Mouse (Mus musculus) hindbrain, embryonic 11.5 days (tissue): ENCODE measurements at regions not wholly inside any gene's neighbourhood (a gene's known extent, or its start where the extent isn't known, plus 50 kb on each side); places are given as distances from the start of the nearest gene placed in this dataset.

Source experiments
- ATAC-seq: fragments of 200-750 bp; cut with Nextera tagmentation; 2 replicates; pipeline ENCODE4 v1.8.0; 2017; ENCODE audit warnings: mild to moderate bottlenecking, moderate TSS enrichment, moderate library complexity; ENCODE audit not compliant: low FRiP score
- DNase-seq: peaks from one replicate; pipeline ENCODE4 v3.0.0-alpha.2; 2015; ENCODE audit warnings: low spot score
- H3K27ac ChIP-seq: fragments of 300-500 bp; sonication (generic); 2 replicates; pipeline ENCODE4 v1.5.1; 2014; ENCODE audit warnings: mild to moderate bottlenecking, low read depth, low read length
- H3K27me3 ChIP-seq: fragments of 300-500 bp; sonication (generic); 2 replicates; pipeline ENCODE4 v1.6.1; 2014; ENCODE audit warnings: mild to moderate bottlenecking, low read length, moderate library complexity, mixed read lengths; ENCODE audit not compliant: control insufficient read depth, insufficient read depth
- H3K36me3 ChIP-seq: fragments of 300-500 bp; sonication (generic); 2 replicates; pipeline ENCODE4 v1.6.1; 2014; ENCODE audit warnings: mild to moderate bottlenecking, low read length, moderate library complexity, mixed read lengths; ENCODE audit not compliant: control insufficient read depth, insufficient read depth
- H3K4me1 ChIP-seq: fragments of 300-500 bp; sonication (generic); replicated peaks from 2 replicates; pipeline ENCODE4 v1.6.1; 2014; ENCODE audit warnings: low read length, mixed read lengths; ENCODE audit not compliant: control insufficient read depth, insufficient read depth
- H3K4me2 ChIP-seq: fragments of 300-500 bp; sonication (generic); replicated peaks from 2 replicates; pipeline ENCODE4 v1.6.1; 2014; ENCODE audit warnings: mild to moderate bottlenecking, low read depth, low read length
- H3K4me3 ChIP-seq: fragments of 300-500 bp; sonication (generic); 2 replicates; pipeline ENCODE4 v1.5.1; 2014; ENCODE audit warnings: low read depth, low read length
- H3K9ac ChIP-seq: fragments of 300-500 bp; sonication (generic); 2 replicates; pipeline ENCODE4 v1.6.1; 2014; ENCODE audit warnings: low read depth, low read length
- H3K9me3 ChIP-seq: fragments of 300-500 bp; sonication (generic); 2 replicates; pipeline ENCODE4 v1.6.1; 2016; ENCODE audit warnings: low read length; ENCODE audit not compliant: control insufficient read depth
- WGBS: fragments of 180-500 bp; shearing (Covaris S2); extraction: QIAGEN DNeasy Blood & Tissue Kit; methylation state at CpG from one replicate; pipeline ENCODE4 v1.1.7; 2014; 5-methylcytosine and 5-hydroxymethylcytosine counted together

- H3K27me3 ChIP-seq = no peaks in the 10 kb centered on the region
- ATAC-seq (no peak), DNase-seq (no peak)
- no peak overlapping the region for H3K4me3 ChIP-seq
- no peak overlapping the region for H3K4me2 ChIP-seq
- no peaks in the 10 kb centered on the region for H3K36me3 ChIP-seq
- no peaks in the 10 kb centered on the region for H3K9me3 ChIP-seq
- H3K9ac ChIP-seq = no peak overlapping the region
- no peaks in the 10 kb centered on the region for H3K4me1 ChIP-seq
- 83% methylated on average over 3 of the region's 3 CpGs for WGBS
- no peak overlapping the region for H3K27ac ChIP-seq
These were observed 95.1 kb upstream of the Myocd start for GRCm38 (mm10) chr11:65364910-65365309.

- Histone ChIP-seq H3K4me1 (no peaks in the 10 kb centered on the region), H3K27me3 (no peaks in the 10 kb centered on the region), H3K4me2 (no peak overlapping the region), H3K9ac (no peak overlapping the region), H3K36me3 (no peaks in the 10 kb centered on the region), H3K9me3 (no peaks in the 10 kb centered on the region), H3K27ac (no peak overlapping the region), H3K4me3 (no peak overlapping the region)
- DNase-seq (no peak), ATAC-seq (no peak)
- WGBS = 82% methylated on average over 3 of the region's 3 CpGs
These were observed 94.1 kb upstream of the Myocd start for GRCm38 (mm10) chr11:65363846-65364245.

DNA sequence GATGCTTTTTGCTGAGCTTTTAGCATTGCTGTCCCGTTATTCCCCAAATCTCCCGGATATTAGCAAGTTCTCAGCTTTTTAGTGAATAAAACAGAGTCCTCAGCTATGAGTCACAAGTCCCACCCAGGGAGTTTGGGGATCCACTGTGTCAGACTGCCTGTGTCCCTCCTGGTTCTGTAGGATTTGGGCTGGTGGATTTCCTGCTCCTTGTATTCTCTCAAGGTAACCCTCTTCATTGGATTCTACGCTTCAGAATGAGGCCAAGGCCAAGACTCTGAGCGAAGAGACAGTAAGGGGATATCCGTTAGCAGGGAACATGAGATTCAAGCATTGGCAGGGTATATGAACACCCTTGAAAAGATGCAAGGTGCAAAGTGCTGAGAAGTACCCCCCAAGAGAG, 90.9 kb upstream of the Myocd start:
- Histone ChIP-seq H3K27me3 (no peaks in the 10 kb centered on the region), H3K9me3 (no peaks in the 10 kb centered on the region), H3K36me3 (no peaks in the 10 kb centered on the region), H3K27ac (no peak overlapping the region), H3K4me1 (no peaks in the 10 kb centered on the region), H3K4me2 (no peak overlapping the region), H3K4me3 (no peak overlapping the region), H3K9ac (no peak overlapping the region)
- ATAC-seq (no peak), DNase-seq (no peak)
- WGBS = 90% methylated on average over 5 of the region's 5 CpGs

- WGBS = 85% methylated on average over 8 of the region's 8 CpGs
- H3K9ac ChIP-seq = no peak overlapping the region
These were observed 89.1 kb upstream of the Myocd start for GRCm38 (mm10) chr11:65358908-65359307.

GRCm38 (mm10) chr11:65352516-65352915, 82.7 kb upstream of the Myocd start:
- ATAC-seq = no peak
- WGBS = 59% methylated on average over 3 of the region's 3 CpGs
- DNase-seq = no peak

More at GRCm38 (mm10) chr11:65358908-65359307, 89.1 kb upstream of the Myocd start:
- Histone ChIP-seq H3K9me3 (no peaks in the 10 kb centered on the region), H3K27ac (no peak overlapping the region), H3K4me2 (no peak overlapping the region), H3K4me3 (no peak overlapping the region), H3K27me3 (no peaks in the 10 kb centered on the region), H3K4me1 (no peaks in the 10 kb centered on the region), H3K36me3 (no peaks in the 10 kb centered on the region)
- no peak for ATAC-seq
- DNase-seq = no peak

DNA sequence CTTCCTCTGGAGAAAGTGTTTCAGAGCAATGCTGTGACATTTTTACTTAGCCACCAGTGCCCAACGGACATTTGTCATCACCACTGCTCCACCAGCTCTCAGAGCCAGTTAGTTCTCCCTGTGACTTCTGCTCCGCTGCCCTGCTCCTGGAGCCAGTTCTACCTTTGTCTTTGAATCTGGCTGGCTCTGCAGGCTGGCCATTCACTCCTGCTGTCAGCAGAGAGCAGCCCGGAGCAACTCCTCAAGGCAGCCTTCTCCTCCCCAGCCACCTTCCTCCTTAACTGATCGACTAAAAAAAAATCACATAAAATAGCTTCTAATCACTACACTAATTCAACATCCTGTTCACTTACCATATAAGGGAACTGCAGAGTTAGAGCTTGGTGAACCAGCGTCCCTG, 79.2 kb upstream of the Myocd start:
- no peak overlapping the region for H3K4me2 ChIP-seq
- DNase-seq (no peak), ATAC-seq (no peak)
- no peaks in the 10 kb centered on the region for H3K9me3 ChIP-seq
- H3K9ac ChIP-seq = no peak overlapping the region
- H3K27ac ChIP-seq = no peak overlapping the region
- 60% methylated on average over 5 of the region's 5 CpGs for WGBS
- no peaks in the 10 kb centered on the region for H3K36me3 ChIP-seq
- no peaks in the 10 kb centered on the region for H3K4me1 ChIP-seq
- no peak overlapping the region for H3K4me3 ChIP-seq
- no peaks in the 10 kb centered on the region for H3K27me3 ChIP-seq

More at GRCm38 (mm10) chr11:65352516-65352915, 82.7 kb upstream of the Myocd start:
- Histone ChIP-seq H3K9me3 (no peaks in the 10 kb centered on the region), H3K27ac (no peak overlapping the region), H3K27me3 (no peaks in the 10 kb centered on the region), H3K4me2 (no peak overlapping the region), H3K9ac (no peak overlapping the region), H3K4me3 (no peak overlapping the region), H3K36me3 (no peaks in the 10 kb centered on the region), H3K4me1 (no peaks in the 10 kb centered on the region)

GRCm38 (mm10) chr11:65341683-65342440, 72.1 kb upstream of the Myocd start:
- ATAC-seq (no peak), DNase-seq (no peak)
- Histone ChIP-seq H3K27me3 (no peaks in the 10 kb centered on the region), H3K4me1 (no peaks in the 10 kb centered on the region), H3K4me2 (no peak overlapping the region), H3K9ac (no peak overlapping the region), H3K36me3 (no peaks in the 10 kb centered on the region), H3K4me3 (no peak overlapping the region), H3K9me3 (no peaks in the 10 kb centered on the region), H3K27ac (no peak overlapping the region)
- WGBS = 80% methylated on average over 8 of the region's 8 CpGs

DNA sequence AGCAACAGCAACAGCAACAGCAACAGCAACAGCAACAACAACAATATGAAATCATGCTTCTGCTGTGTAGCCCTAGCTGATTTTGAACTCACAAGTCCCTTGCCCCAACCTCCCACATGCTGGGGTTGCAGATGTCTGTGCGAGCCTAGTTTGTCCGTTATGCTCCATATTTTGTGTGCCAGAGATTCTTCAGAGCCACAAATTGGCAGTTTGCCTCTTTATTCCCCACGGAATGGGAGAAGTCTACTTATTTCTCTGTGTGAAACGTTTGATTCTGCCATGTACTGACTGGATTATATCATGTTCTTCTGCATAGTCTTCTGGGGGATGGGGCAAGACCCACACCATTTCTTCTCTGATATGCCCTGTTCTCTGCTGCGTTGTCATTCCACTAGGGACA, 64.5 kb upstream of the Myocd start:
- no peak overlapping the region for H3K4me2 ChIP-seq
- ATAC-seq = no peak
- H3K9ac ChIP-seq = no peak overlapping the region
- no peaks in the 10 kb centered on the region for H3K27me3 ChIP-seq
- 85% methylated on average over 5 of the region's 5 CpGs for WGBS
- no peak for DNase-seq
- H3K4me3 ChIP-seq = no peak overlapping the region
- H3K9me3 ChIP-seq = no peaks in the 10 kb centered on the region
- no peaks in the 10 kb centered on the region for H3K4me1 ChIP-seq
- H3K27ac ChIP-seq = no peak overlapping the region
- H3K36me3 ChIP-seq = no peaks in the 10 kb centered on the region

DNA sequence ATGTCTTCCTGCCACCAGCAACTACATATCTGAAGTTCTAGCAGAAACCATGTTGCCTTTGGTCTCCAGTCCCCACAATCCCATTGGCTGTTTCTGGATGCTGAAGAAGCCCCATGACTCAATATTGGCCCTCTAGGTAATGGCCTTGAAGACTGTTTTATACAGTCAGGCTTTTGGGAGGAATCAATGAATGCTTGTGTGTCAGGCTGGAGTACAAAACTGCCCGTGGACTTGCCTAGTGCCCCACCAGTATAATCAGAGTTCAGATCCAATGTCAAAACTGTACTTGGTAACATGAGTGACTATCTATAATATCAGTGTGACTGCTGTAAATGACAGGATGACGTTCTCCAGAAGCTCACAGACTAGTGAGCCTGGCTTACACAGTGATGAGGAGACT, 63.3 kb upstream of the Myocd start:
- DNase-seq (no peak), ATAC-seq (no peak)
- Histone ChIP-seq H3K9me3 (no peaks in the 10 kb centered on the region), H3K4me1 (no peaks in the 10 kb centered on the region), H3K4me2 (no peak overlapping the region), H3K4me3 (no peak overlapping the region), H3K27ac (no peak overlapping the region), H3K27me3 (no peaks in the 10 kb centered on the region), H3K9ac (no peak overlapping the region), H3K36me3 (no peaks in the 10 kb centered on the region)
- WGBS = 87% methylated on average over 2 of the region's 2 CpGs
